Mouse (Mus musculus): Measurements from ENCODE around the gene Gk2.

Gk2 gene

GRCm38 (mm10) chr5:97456816-97457215 is at the start of gene Gk2:
TSS of gene Gk2 (minus strand) at chr5:97457021.
- no peak for DNase-seq

GRCm38 (mm10) chr5:97498041-97498440 is 41.2 kb upstream of the Gk2 start:
- DNase-seq: no peak

DNA sequence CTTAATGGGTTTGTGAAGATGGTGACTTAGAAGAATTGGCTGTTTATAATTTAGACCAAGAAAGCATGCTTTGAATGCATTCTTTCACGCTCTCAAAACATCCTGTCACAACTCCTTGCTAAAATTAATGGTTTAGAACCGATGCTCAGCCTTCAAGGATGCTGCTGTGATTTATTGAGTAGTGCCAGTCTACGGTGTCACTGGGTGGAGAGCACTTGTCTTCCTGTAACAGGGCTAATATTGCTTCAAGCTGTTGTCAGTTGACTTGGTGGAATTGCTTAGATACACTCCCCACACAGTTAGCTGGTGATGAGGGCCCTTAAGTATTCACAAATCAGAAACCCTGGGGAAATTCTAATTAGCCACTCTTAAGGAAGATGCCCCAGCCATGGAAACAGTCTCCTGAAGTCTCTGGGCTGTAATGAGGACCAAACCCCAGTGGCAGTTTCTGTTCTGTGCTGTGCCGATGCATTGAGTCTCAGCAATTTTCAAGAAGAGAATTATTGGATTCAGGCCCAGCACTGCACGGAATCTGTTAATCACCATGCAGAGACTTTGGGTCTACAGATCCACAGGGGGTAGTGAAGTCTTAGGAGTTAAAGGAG is 38.8 kb upstream of the Gk2 start:
- DNase-seq: no peak

DNA sequence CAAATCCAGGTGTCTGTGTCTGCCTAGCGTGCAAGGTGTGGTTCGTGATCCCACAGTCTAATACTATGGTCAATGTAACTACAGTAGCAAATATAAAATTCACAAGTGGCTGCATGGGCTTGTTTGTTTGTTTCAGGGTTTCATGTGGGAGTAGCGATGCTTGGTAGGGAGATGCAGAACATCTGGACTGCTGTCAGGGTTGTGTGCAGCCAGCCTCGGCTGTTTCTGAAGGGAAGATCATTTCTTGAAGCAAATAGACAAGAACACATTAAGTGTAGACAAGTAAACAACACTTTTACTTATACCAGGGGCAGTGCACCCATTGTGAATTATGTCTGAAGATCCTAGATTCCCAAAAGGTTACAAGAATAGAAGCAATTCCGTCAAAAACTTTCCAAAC is 36.6 kb upstream of the Gk2 start:
- DNase-seq: no peak

- DNase-seq: no peak
These were observed 29.3 kb upstream of the Gk2 start for GRCm38 (mm10) chr5:97486141-97486540.

DNA sequence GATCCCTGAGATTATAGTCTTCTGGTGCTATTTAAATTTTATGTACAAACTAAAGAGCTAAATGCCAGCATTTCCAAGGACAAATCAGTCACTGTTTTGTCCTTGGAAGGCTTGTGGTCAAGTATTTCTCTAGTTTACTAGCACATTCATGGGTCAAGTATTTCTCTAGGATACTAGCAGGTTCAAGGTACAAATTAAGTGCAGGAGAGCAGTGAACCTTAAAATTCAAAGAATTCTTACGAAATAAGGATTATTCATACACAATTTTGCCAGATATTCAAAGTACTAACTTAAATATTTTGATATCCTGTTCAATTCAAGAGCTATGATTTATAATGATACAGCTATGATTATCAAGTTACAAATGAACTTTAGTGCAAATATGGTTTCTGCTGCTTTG is 23.2 kb upstream of the Gk2 start:
- no peak for DNase-seq

GRCm38 (mm10) chr5:97467246-97467645 is 10.4 kb upstream of the Gk2 start:
- DNase-seq: no peak

DNA sequence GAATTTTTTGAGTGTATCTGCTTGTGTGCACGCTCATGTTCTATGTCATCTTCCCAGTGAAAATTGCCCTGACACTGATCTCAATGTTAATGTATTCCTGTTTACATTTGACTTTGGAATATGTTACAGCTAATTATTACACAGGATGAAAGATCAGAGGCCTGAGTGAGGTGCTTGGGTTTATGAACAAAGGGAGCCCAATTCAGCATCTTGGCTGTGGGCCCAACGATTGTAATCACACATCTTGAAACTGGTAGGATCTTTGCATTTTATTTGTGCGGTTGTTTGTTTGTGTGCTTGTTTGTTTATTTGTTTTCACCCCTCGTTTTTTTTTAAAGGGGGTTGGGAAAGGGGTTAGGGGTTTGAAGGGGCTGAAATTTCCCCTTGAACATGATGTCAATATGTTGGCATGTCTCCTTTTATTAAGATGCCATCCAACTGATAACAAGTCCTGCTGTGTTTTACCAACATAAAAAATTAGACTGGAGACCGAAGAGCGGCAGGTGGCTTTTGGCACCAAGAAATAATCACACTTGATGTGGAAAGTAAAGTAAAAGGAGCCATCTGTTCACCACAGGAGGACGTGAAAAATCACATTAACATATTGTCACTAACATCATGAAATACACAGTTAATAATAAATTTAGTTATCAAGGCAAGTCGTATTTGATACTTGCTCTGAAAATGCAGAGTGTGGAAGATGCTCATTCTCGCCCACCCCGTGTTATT is 9.8 kb upstream of the Gk2 start:
- peak; percentile 14 to 20 for DNase-seq

GRCm38 (mm10) chr5:97465956-97466355 is 9.1 kb upstream of the Gk2 start:
- no peak for DNase-seq

DNA sequence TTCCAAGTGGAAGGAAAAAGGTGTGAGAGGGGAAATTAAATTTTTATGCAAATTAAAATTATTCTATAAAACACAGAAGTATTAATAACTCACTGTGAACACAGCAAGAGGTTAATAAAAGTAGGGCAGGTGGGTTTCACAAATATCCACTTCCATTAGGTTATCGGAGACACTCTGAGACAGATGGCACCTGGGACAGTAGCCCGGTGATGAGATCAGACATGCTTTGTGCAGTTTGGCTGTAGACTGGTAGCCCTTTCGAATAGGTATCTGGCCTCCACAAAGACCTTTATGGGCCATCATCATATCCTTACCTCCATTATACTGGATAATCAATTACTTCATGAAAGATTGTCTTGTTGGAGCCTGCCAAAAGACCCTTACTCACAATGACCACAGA is 6.0 kb upstream of the Gk2 start:
- no peak for DNase-seq

- DNase-seq: no peak
These were observed 5.4 kb downstream of the Gk2 start for GRCm38 (mm10) chr5:97451451-97451850.

DNA sequence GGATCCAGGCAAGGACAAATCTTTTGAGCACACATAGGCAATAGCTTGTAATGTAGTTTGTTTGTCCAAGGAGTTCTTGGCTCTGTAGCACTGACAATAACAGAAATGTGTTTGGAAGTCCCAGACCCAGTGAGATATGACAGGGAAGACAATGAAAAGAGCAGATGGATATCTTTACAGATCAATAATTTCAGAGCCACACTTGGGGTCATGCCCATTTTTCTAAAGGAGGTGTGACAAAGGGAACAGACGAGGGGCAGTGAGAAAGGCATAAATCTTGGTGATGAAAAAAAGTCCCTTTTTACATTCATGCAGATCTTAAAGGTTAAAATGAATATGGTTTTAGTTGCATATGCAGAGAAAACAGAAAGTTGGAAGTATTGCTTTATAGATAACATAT is 12.6 kb downstream of the Gk2 start:
- no peak for DNase-seq

DNA sequence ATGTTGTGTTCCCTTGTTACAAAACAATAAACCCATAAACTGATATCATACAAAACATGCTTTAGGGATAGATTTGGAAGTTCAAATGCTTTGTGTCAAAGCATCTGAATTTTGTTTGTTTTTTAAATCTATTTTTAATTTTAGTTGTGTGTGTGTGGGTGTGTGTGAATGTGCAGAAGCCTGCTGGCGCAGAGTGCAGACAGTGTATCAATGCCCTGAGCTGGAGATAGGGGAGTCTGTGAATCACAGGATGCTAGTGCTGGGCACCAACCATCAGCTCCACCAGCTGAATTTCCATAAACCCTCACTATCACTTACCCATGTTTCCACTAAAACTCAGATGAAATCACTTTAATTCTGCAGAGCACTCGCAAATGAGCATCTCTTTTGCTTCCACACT is 24.3 kb downstream of the Gk2 start:
- DNase-seq: no peak

- no peak for DNase-seq
These were observed 26.8 kb downstream of the Gk2 start for GRCm38 (mm10) chr5:97429976-97430375.

DNA sequence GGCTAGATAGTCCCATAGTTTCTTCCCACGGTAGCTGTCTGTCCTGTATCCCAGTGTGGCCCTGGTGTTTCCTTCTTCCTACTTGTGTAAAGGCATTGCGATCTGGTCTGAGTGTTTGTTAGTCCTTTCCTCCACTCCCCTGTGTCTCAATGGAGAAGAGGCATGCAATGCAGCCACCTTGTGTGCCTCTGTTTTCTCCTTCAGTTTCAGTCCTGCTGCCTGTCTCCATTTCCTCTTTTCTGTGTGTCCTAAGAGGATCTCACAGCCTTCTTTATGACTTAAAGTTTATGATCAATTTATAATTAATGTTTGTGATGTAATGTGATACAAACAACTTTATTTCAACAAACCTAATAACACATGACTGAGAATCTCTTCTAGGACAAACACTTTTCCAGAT is 35.2 kb downstream of the Gk2 start:
- DNase-seq: no peak

- DNase-seq: no peak
These were observed 39.6 kb downstream of the Gk2 start for GRCm38 (mm10) chr5:97417185-97417584.

DNA sequence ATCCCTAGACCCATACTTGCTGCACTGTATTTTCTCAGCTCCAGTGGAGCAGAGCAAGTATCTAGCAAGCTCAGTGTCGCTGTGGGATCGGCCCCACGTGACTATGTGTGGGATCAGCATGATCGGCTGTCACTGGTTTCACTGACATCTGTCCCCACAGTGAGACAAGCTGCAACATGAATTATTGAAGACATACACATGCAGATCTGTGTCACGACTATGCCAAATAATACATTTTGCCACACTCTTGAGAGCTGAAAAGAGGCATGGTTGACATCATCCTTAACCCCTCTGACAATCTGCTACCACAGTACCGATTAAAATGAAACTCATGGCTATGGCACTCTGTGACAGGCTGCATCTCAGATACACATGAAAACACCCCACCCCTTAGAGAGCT is 41.0 kb downstream of the Gk2 start:
- peak; percentile 12 to 13 for DNase-seq

DNA sequence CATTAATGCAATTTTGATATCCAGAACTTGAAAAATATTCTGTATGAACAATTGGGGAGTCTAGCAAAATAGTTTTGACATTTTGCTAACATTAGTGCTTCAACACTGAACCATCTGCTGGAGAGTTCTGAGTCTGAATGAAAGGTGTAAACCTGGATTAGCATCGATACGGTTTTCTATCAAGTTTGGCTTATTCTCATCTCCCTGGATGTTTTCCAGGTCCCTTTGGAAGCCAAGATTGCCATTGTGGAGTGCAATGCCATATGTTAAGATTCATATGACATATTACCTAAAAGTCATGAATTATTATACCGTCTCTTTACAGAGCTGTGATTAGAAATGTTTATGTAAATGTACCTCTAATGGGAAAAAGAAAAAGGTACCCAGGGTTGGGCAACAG is 43.1 kb downstream of the Gk2 start:
- DNase-seq: peak in 1 of 2 experiments; percentile 7

GRCm38 (mm10) chr5:97410190-97410589 is 46.6 kb downstream of the Gk2 start:
- no peak for DNase-seq

DNA sequence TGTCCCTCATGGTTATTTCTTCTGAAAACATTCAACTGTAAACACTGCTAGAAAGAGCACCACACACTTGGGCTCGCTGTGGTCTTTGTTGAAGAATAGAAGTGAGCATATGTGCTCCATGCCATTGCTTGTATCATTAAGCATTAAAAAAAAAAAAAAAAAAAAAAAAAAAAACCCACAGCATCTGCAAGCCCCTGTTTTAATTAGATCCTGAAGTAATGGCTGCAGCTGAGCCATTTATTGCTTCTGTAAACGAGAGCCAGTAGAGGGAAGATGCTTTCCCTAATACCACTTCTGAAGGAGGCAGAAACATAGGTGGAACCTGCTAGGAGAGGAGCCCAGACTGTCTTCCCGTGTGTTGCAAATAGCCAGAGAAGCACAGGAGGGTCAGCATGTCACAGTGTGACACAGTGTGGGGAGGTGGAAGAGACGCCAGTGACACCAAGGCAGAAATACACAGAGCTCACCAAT is 47.6 kb downstream of the Gk2 start:
- DNase-seq: no peak
